Mouse (Mus musculus) megakaryocyte, embryonic 14.5 days (primary cell): ENCODE results near the gene Vgll4. TPM values are rescaled to one million over a fixed set of nuclear protein-coding genes. Genes with fewer than 3 reads are reported as not detected.

Experiments used
- H3K27me3 ChIP-seq: replicated peaks from 2 replicates; pipeline ENCODE3; 2012; ENCODE audit warnings: inconsistent platforms
- H3K36me3 ChIP-seq: replicated peaks from 2 replicates; pipeline ENCODE3; 2012; ENCODE audit warnings: low read length, inconsistent platforms, mixed read lengths
- H3K4me1 ChIP-seq: 2 replicates; pipeline ENCODE4 v1.6.1; 2012; ENCODE audit warnings: inconsistent platforms
- H3K4me3 ChIP-seq: replicated peaks from 2 replicates; pipeline ENCODE3; 2012; ENCODE audit warnings: moderate library complexity, mild to moderate bottlenecking, inconsistent platforms
- H3K9me3 ChIP-seq: 2 replicates; pipeline ENCODE4 v1.6.1; 2012; ENCODE audit warnings: inconsistent platforms
- FLI1 ChIP-seq: IDR thresholded peaks from 2 replicates; pipeline ENCODE4 v1.6.1; 2012; ENCODE audit warnings: low read length, inconsistent platforms, mixed read lengths
- GATA1 ChIP-seq: IDR thresholded peaks from 3 replicates; pipeline ENCODE4 v1.6.1; 2012; ENCODE audit warnings: mixed read lengths, low read length, inconsistent platforms, borderline replicate concordance
- polyA plus RNA-seq: library from polyadenylated mRNA; stranded (reverse); fragments of >175 nt; gene quantifications from 2 replicates; pipeline ENCODE4 v1.2.3, GENCODE M21; 2012; ENCODE audit warnings: low replicate concordance; ENCODE audit not compliant: insufficient read depth

Gene Vgll4
- polyA plus RNA-seq, 1 experiment = 30.5 TPM

DNA sequence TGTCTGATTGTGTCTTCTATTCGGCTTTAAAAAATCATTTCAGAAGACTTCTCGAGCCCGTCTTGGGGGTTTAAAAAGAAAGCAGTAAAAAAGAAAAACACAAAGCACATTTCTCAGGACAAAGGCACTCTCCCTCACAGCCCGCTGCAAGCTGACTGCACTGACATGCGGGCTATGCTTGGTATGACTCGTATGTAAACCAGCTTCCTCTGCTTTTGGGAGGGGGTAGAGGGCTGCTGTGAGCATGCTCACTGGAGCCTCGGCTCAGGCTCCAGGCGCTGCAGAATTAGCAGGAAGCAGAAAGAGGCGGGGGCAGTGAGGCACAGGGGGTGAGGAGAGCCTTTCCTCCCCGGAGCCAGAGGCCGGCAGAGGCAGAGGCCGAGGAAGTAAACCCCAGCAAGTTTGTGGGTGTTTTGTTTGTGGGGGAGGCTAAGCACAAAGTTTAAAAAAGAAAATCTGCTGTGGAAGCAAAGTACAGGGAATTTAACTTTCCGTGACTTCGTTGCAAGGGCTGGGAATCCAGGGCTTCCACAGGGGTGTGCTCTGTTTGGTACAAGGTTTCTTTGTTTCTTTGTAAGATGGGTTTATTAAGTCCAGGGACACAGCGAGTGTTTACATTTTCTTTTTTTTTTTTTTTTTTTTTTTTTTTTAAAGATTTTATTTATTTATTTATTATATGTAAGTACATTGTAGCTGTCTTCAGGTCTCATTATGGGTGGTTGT lies 48.0 kb downstream of the Vgll4 start:
- Histone ChIP-seq H3K9me3 (peaks cover under 1% of the 10 kb centered on the region; the same call in 1 of the 2 replicates), H3K36me3 (peaks cover 18% of the 10 kb centered on the region), H3K4me3 (peak overlapping the region; percentile 95), H3K27me3 (no peaks in the 10 kb centered on the region), H3K4me1 (peaks cover 32% of the 10 kb centered on the region)
- TF ChIP-seq GATA1 = no peak
- no peak for TF ChIP-seq FLI1

DNA sequence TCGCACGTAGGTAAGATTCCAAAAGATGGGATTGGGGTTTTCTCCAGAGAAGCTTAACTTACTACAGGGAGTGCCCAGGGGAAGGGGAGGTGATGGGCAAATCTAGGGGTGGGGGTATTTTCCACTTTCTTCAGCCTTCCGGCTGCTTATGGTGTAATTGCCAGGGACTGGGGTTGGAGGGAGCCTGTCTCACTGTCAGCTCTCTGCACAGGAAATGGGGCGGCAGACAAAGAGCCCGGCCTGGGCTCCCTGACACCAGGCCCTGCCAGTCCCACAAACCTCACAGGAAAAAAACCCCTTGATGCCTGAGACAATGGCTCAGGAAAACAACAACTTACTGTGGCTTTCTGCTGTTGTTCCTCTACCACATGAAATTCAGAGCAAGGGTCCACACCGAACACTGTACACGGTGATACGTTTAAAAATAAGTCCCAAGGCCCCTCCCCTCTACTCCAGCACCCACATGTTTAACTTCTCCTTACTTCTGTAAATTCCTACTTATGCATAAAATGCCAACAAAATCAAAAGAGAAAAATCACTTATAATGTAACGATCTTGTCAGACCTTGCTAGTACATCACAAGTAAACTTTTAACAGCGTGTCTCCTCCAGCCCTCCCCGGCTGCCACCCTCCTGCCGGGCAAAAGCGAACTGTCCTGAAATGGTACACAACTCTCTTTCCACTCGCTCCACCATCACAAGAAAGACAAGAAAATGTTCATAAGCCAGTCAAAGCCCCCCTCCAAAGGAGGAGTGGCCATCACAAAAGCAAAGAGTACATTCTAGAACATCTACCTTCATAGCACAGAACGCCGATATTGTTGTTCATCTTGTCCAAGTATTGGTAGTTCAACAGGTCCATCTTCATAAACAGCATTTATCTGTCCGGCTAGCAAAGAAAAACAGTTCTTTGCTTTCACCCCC lies 49.0 kb downstream of the Vgll4 start:
- TF ChIP-seq GATA1 = no peak
- no peak for TF ChIP-seq FLI1
- peaks cover 18% of the 10 kb centered on the region for H3K36me3 ChIP-seq
- peaks cover 40% of the 10 kb centered on the region for H3K4me1 ChIP-seq
- no peaks in the 10 kb centered on the region for H3K27me3 ChIP-seq
- no peaks in the 10 kb centered on the region for H3K9me3 ChIP-seq
- peak overlapping the region; percentile 95 for H3K4me3 ChIP-seq

DNA sequence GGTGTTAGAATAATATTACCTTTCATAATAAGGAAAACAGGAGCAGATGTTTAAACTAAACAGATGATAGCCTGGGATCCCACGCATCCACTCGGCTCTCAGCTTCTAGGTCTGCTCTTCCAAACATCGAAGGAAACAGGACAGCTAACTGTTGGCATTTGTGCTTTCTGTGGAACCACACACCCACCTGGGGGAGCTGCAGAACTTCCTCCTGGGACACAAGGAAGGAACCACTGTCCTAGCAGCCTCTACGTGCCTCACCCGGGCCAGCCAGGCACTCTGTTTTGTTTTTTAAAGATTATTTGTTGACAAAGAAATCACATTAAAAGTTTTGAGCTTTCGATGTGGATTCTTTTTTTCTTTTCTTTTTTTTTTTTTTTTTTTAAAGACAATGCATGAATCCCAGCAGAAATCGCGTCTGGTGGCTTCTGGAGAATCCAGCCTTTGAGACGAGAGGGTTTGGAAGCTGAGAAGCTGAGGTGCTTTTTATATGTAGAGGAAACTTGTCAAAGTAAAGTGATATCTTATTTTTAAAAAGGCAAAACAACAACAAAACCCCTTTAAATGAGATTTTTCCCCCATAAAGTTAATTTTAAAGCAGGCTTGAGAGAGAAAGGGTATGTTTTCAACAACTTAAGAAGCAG lies 50.0 kb downstream of the Vgll4 start:
- H3K9me3 ChIP-seq = no peaks in the 10 kb centered on the region
- peaks cover 24% of the 10 kb centered on the region for H3K36me3 ChIP-seq
- no peak for TF ChIP-seq GATA1
- TF ChIP-seq FLI1 = no peak
- H3K27me3 ChIP-seq = no peaks in the 10 kb centered on the region
- peaks cover 49% of the 10 kb centered on the region for H3K4me1 ChIP-seq
- H3K4me3 ChIP-seq = peak overlapping the region; percentile 95

DNA sequence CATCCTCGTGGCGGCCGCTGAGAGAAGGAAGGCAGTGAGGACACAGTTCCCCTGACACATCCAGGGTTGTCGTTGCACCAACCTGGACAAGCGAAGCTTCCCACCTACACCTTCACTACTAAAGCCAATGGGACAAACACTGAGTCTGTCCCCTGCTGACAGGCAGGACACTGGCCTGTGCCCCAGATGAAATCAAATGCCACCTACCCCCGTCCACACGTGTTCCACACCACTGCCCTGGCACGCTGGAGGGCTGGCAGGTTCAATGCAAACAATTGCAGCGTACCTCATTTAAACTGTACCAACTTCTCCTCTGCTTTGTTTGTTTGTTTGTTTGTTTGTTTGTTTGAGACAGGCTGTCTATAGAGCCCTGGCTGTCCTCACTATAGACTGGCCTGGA lies 50.8 kb downstream of the Vgll4 start:
- peak overlapping the region; percentile 95 for H3K4me3 ChIP-seq
- TF ChIP-seq FLI1 = no peak
- TF ChIP-seq GATA1 = no peak
- H3K27me3 ChIP-seq = no peaks in the 10 kb centered on the region
- H3K9me3 ChIP-seq = no peaks in the 10 kb centered on the region
- peaks cover 32% of the 10 kb centered on the region for H3K36me3 ChIP-seq
- peaks cover 57% of the 10 kb centered on the region for H3K4me1 ChIP-seq

DNA sequence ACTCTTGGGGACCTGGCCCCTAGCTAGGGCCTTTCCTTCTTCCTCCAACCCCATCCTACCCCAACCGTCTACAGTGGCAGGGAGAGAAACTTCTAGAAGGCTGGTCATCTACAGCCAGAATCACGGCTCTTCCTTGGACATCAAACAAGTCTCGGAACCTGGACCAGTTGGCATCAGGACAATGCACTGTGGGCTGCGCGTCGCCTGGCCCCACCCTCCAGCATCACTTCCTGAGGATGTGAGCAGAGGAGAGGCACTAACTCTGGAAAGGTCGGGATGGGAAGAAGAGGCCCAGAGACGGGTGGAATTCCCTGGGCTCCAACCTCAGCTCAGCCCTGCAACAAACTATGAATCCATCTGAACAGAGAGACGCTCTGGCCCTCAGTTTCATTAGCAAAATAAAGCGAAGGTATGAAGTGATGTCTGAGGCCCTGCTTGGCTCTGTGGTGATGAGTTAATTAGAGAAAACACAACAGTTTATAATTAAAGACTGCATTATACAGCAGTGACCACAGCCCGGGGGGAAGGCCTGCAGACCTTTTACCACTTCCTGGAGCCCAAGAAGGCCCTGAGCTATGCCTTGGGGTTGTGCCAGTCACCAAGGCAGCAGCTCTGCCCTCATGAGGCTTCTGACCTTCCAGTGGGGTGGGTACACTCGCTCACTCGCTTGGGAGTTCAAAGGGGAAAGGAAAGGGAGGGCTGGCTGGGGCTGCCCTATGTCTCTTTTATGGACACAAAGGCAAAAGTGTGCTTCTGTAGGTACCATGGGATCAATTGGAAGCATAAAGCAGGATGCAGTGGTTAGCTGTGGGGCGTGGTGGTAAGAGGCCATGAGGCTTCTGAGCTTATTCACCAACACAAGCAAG lies 51.8 kb downstream of the Vgll4 start:
- peak overlapping the region; percentile 95 for H3K4me3 ChIP-seq
- H3K27me3 ChIP-seq = no peaks in the 10 kb centered on the region
- peaks cover 67% of the 10 kb centered on the region for H3K4me1 ChIP-seq
- no peaks in the 10 kb centered on the region for H3K9me3 ChIP-seq
- TF ChIP-seq FLI1 (no peak), GATA1 (no peak)
- H3K36me3 ChIP-seq = peaks cover 34% of the 10 kb centered on the region

DNA sequence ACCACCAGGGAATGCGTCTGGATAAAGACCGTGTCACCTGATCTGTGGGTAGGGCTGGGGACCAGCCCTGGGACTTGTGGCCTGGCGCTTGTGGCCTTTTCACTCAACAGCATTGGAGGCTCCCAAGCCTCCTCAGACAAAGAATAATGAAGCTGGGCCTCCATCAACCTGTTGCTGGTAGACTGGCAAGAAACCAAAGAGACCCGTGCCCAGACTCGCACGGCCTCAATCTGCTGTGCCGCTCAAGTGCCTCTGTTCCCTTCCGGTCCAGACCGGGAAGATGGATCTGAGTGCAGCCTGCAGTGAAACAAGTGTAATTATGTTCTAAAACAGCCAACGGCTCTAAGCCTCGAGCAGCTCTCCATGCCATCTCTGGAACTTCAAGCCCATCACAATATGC lies 52.7 kb downstream of the Vgll4 start:
- Histone ChIP-seq H3K4me3 (peak overlapping the region; percentile 95), H3K9me3 (no peaks in the 10 kb centered on the region), H3K4me1 (peaks cover 76% of the 10 kb centered on the region), H3K27me3 (no peaks in the 10 kb centered on the region), H3K36me3 (peaks cover 36% of the 10 kb centered on the region)
- TF ChIP-seq GATA1 = no peak
- TF ChIP-seq FLI1 = no peak

DNA sequence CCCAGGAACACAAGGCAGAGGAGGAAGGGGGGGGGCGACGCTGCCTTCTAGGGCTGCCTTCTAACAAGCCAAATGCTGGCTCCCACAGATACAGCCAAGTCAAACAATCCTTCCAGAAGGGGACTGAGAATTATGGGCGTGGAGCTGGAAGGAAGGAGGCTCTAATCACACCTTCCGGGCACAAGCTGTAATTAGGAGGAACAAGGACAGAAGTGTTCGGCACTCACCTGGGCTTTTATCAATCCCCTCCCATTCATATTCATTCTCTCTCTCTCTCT lies 53.1 kb downstream of the Vgll4 start:
- H3K27me3 ChIP-seq = no peaks in the 10 kb centered on the region
- H3K4me1 ChIP-seq = peaks cover 81% of the 10 kb centered on the region
- TF ChIP-seq GATA1 = no peak
- TF ChIP-seq FLI1 = no peak
- H3K4me3 ChIP-seq = peak overlapping the region; percentile 95
- peaks cover 40% of the 10 kb centered on the region for H3K36me3 ChIP-seq
- no peaks in the 10 kb centered on the region for H3K9me3 ChIP-seq

DNA sequence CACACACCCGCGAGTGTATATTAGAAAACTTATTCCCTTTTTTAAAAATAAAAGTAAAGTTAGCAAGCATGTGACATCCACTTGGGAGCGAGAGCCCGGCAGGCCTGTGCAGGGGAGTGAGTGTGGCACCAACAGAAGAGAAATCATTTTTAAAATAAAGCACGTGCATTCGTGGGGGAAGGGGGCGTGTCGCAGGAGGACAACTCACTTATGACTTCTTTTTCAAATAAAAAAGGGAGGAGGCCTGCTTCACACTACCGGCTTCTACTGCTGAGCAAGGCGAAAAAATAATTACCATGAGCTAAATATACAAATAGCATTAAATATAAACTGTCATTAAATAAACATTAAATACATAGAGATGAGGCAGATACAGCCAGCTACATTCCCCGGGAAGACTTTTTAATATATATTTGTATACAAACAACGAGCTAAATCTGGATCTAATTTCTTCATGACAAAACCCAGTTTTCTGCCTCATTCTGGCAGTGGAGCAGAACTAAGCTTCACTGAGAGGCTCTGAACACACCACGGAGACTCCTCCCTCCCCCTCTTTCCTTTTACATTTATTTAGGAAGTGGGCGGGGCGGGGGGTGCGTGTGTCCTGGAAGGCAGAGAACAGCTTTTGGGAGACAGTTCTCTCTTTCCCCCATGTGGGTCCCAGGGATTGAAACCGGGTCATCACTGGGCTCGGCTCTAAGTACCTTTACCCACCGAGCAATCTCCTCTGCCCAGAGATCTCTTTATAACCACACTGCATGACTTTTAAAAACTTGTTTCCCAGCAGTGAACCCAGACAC lies 53.7 kb downstream of the Vgll4 start:
- peaks cover 86% of the 10 kb centered on the region for H3K4me1 ChIP-seq
- TF ChIP-seq FLI1 (no peak), GATA1 (no peak)
- H3K4me3 ChIP-seq = peak overlapping the region; percentile 95
- no peaks in the 10 kb centered on the region for H3K27me3 ChIP-seq
- H3K9me3 ChIP-seq = no peaks in the 10 kb centered on the region
- H3K36me3 ChIP-seq = peaks cover 46% of the 10 kb centered on the region
